Comparison of ENCODE assay signal across 1 mouse cellular context in the genomic region with DNA sequence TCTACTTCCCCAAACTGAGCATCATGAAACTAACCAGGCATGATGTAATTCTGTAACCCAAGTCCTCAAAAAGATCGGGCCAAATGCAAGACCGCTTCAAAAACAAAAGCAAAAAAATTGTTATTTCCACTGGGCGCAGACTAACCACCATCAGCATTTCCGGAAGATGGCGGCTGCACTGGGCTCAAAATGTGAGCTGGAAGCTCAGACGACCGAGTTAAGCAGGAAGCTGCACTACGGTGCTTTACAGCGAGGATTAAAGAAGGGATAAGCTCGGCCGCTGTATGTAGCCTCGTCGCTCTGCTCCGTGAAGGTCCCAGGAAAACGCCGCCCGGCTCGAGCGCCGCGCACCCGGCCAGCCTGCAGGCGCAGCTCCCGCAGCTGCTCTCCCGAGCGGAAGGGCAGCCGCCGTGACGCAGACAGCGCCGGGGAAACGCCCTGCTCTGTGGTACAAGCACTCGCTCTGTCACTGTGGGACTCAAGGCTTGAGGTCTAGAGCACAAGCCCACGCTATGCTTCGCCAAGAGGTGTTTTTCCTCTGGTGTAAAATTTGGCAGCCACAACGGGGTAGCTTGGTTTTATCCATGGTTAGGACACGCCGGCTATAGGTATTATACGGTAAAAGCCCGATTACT.
TF ChIP-seq lines count a peak whose summit lies in the region.

No protein-coding gene starts in this region.

TF ChIP-seq in MEL, 35 proteins besides CTCF, POLR2A, EP300 and RAD21 (continued from another document):
- TF ChIP-seq E2F4 (IDR thresholded peaks at IDR 0.05; ENCODE audit: borderline replicate concordance, low read depth, low read length): peak; percentile 54; the same call in 1 of the 2 replicates
- peak; percentile 99 for TF ChIP-seq NELFE (IDR thresholded peaks at IDR 0.05; ENCODE audit: low read depth, low read length)
- no peak for TF ChIP-seq USF1 (IDR thresholded peaks at IDR 0.05; ENCODE audit: low read depth, low read length)
